Mouse (Mus musculus) liver, embryonic 14.5 days (tissue): ENCODE measurements around the gene Lzts2. TPM values are rescaled to one million over a fixed set of nuclear protein-coding genes. Genes with fewer than 3 reads are reported as not detected.
A peak's percentile ranks its signal among the peaks of the same experiment; 100 is the strongest.

Experiments
- ATAC-seq: fragments of 200-750 bp; cut with Nextera tagmentation; 2 replicates; pipeline ENCODE4 v1.8.0; 2017; ENCODE audit warnings: moderate number of reproducible peaks, mild to moderate bottlenecking, moderate library complexity; ENCODE audit not compliant: insufficient read depth
- DNase-seq, 3 experiments: peaks; one replicate each; pipeline ENCODE4 v3.0.0-alpha.2; 2012 to 2013; ENCODE audit warnings: low read depth in 3 of 3, low spot score in 3 of 3
- H3K27ac ChIP-seq: fragments of 300-500 bp; sonication (generic); 2 replicates; pipeline ENCODE4 v1.5.1; 2014; ENCODE audit warnings: moderate library complexity, mild to moderate bottlenecking, control low read depth, inconsistent platforms
- H3K27me3 ChIP-seq: fragments of 300-500 bp; sonication (generic); 2 replicates; pipeline ENCODE4 v1.6.1; 2014; ENCODE audit warnings: mild to moderate bottlenecking, low read length, moderate library complexity; ENCODE audit not compliant: control insufficient read depth, insufficient read depth
- H3K36me3 ChIP-seq: fragments of 300-500 bp; sonication (generic); replicated peaks from 2 replicates; pipeline ENCODE4 v1.6.1; 2014; ENCODE audit warnings: low read depth; ENCODE audit not compliant: control insufficient read depth, insufficient read depth
- H3K4me1 ChIP-seq, 2 experiments: fragments of 200-500 bp in 1 of 2; fragments of 300-500 bp in 1 of 2; sonication (generic) in 1 of 2; replicated peaks; 2 replicates each; pipeline ENCODE4 v1.6.1; 2012 to 2014; ENCODE audit warnings: antibody characterized with exemption in 1 of 2, inconsistent platforms in 1 of 2, low read length in 1 of 2; ENCODE audit not compliant: control insufficient read depth in 2 of 2, insufficient read depth in 2 of 2
- H3K4me2 ChIP-seq: fragments of 300-500 bp; sonication (generic); 2 replicates; pipeline ENCODE4 v1.6.1; 2014; ENCODE audit warnings: low read depth, mild to moderate bottlenecking, control low read depth, moderate library complexity
- H3K4me3 ChIP-seq, 2 experiments: fragments of 200-500 bp in 1 of 2; fragments of 300-500 bp in 1 of 2; sonication (generic) in 1 of 2; 2 replicates each; pipeline ENCODE4 v1.5.1; 2012 to 2014; ENCODE audit warnings: low read depth in 2 of 2, low read length in 2 of 2, mild to moderate bottlenecking in 2 of 2, control low read depth in 1 of 2, inconsistent platforms in 1 of 2, moderate library complexity in 1 of 2; ENCODE audit not compliant: insufficient read depth in 1 of 2
- H3K9ac ChIP-seq: fragments of 300-500 bp; sonication (generic); replicated peaks from 2 replicates; pipeline ENCODE4 v1.6.1; 2014; ENCODE audit warnings: mild to moderate bottlenecking, control low read depth, moderate library complexity
- H3K9me3 ChIP-seq: fragments of 300-500 bp; sonication (generic); 2 replicates; pipeline ENCODE4 v1.6.1; 2016; ENCODE audit warnings: low read length, mixed read lengths; ENCODE audit not compliant: control insufficient read depth
- CTCF ChIP-seq: IDR thresholded peaks from 2 replicates; pipeline ENCODE4 v1.5.1; 2016; ENCODE audit warnings: antibody characterized with exemption, low read depth, control low read depth
- EP300 ChIP-seq: IDR thresholded peaks from 2 replicates; pipeline ENCODE4 v1.6.1; 2016; ENCODE audit warnings: antibody characterized with exemption, low read depth
- WGBS: fragments of 180-500 bp; shearing (Covaris S2); extraction: QIAGEN DNeasy Blood & Tissue Kit; methylation state at CpG from one replicate; pipeline ENCODE4 v1.1.7; 2014; ENCODE audit not compliant: insufficient replicate concordance; 5-methylcytosine and 5-hydroxymethylcytosine counted together
- polyA plus RNA-seq, 2 experiments: library from polyadenylated mRNA; depleted of rRNA in 1 of 2; stranded (reverse) in 1 of 2; unstranded in 1 of 2; fragments of >200 nt; fragmentation: Nextera tagmentation in 1 of 2; extraction: Ambion mirVana in 1 of 2; gene quantifications; 2 replicates each; pipeline versions ENCODE4 v1.2.1 to v1.2.3; 2012 to 2014

Lzts2 gene
- 4.8 and 6.2 TPM in 2 replicates for polyA plus RNA-seq (2012; rRNA removed)
- 3.7 and 6.0 TPM in 2 replicates for polyA plus RNA-seq (2014; fragmentation: Nextera tagmentation; extraction: Ambion mirVana)

DNA sequence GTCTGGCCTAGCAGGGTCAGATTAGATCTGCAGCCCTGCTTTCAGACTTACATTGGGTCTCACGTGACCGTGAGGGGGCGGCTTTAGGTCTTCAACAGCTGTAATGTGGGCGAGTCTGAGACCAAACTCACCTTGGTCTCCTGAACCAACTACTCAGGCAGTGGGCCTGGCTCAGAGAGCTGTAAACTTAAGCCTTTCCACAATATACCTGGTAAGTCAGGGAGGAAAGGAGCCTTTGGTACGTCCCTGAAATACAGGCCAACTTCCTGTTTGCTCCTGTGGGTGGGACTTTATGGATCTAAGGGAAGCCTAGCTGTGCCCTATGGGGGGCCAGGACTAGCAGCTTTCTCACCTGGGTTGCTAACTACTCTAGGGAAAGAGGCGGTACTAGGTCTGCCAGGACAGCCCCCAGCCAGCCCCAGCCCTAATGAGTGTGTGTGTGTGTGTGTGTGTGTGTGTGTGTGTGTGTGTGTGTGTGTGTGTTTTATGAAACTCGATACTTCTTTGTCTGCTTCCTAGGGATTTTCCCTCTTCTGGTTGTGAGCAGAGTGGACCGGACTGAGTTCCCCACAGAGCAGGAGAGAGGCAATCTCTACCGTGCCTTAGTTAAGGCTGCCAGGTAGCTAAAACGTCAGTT lies at the start of gene Lzts2:
Gene Lzts2 (plus strand): TSS at position 80 of the 637 bp plus-strand sequence.
- H3K4me2 ChIP-seq = peak within 1 kb of the TSS; percentile 90
- H3K27ac ChIP-seq = no peak within 1 kb of the TSS; the same call in 1 of the 2 replicates
- no peak for DNase-seq
- H3K27me3 ChIP-seq = peaks cover 2% of the 10 kb centered on the region; the same call in 1 of the 2 replicates
- ATAC-seq = peak; percentile 24
- H3K9me3 ChIP-seq = no peaks in the 10 kb centered on the region
- H3K4me3 ChIP-seq = peak within 1 kb of the TSS; percentile 63 to 73
- H3K9ac ChIP-seq = peak within 1 kb of the TSS; percentile 58
- H3K36me3 ChIP-seq = peaks cover 2% of the 10 kb centered on the region
- TF ChIP-seq EP300 = no peak
- TF ChIP-seq CTCF = no peak
- 7% methylated on average over 10 of the region's 10 CpGs for WGBS
- peaks cover 3 to 20% of the 10 kb centered on the region in 2 experiments; a peak in 3 of 4 replicates for H3K4me1 ChIP-seq

DNA sequence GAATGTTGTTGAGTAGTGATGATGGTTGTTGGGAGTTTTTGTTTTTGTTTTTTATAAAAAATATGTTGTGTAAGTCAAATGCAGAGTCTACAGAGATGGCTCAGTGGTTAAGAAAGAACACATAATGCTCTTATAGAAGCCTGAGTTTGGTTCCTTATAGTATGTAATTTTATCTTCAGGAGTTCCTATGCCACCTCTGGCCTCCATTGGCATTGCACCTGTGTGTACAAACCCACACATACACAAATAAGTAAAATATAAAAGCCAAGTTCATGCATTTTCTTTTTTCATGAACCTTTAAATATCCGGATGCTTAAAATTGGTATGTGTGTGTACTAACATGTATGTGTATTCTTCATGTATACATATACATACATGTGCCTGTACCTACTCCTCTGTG lies 48.2 kb upstream of the Lzts2 start:
- no peaks in the 10 kb centered on the region for H3K27me3 ChIP-seq
- 71% methylated on average over 1 of the region's 1 CpGs for WGBS

GRCm38 (mm10) chr19:44968329-44968728 lies 45.9 kb upstream of the Lzts2 start:
- DNase-seq = no peak
- TF ChIP-seq EP300 (no peak), CTCF (no peak)
- H3K4me2 ChIP-seq = no peak overlapping the region
- H3K27me3 ChIP-seq = no peaks in the 10 kb centered on the region
- no peaks in the 10 kb centered on the region for H3K4me1 ChIP-seq
- peaks cover 59% of the 10 kb centered on the region for H3K36me3 ChIP-seq
- ATAC-seq = no peak
- no peaks in the 10 kb centered on the region for H3K9me3 ChIP-seq
- 70% methylated on average over 3 of the region's 3 CpGs for whole genome bisulfite sequencing
- no peak overlapping the region for H3K4me3 ChIP-seq
- H3K9ac ChIP-seq = no peak overlapping the region
- H3K27ac ChIP-seq = no peak overlapping the region

More for the DNA sequence above, 48.2 kb upstream of the Lzts2 start:
- DNase-seq = no peak
- Histone ChIP-seq H3K4me2 (no peak overlapping the region), H3K9ac (no peak overlapping the region), H3K36me3 (peaks cover 58% of the 10 kb centered on the region), H3K4me1 (no peaks in the 10 kb centered on the region), H3K4me3 (no peak overlapping the region), H3K9me3 (no peaks in the 10 kb centered on the region), H3K27ac (no peak overlapping the region)
- no peak for TF ChIP-seq EP300
- no peak for TF ChIP-seq CTCF
- ATAC-seq = no peak

DNA sequence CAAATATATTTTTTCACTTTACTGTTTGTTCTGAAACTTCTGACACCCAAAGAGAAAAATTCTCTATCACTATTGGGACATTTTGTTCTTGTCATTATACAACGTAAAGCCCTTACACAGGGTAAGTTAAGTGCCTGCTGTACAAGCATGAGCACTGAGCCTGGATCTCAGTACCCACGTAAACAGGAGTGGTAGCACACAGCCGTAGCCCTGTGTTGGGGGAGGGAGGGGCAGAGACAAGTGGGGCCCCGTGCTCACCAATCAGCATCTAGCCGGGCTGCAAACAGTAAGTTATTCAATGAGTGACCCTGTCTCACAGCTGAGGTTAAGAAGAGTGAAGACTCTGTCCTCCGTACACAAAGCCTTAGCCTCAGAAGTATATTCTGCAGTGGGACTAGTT lies 37.6 kb upstream of the Lzts2 start:
- no peak for TF ChIP-seq CTCF
- no peak for TF ChIP-seq EP300
- 79% methylated on average over 6 of the region's 6 CpGs for WGBS
- no peaks in the 10 kb centered on the region for H3K9me3 ChIP-seq
- H3K9ac ChIP-seq = no peak overlapping the region
- no peak overlapping the region for H3K4me2 ChIP-seq
- H3K27me3 ChIP-seq = no peaks in the 10 kb centered on the region
- ATAC-seq = no peak
- no peak overlapping the region for H3K27ac ChIP-seq
- H3K4me3 ChIP-seq = no peak overlapping the region
- no peaks in the 10 kb centered on the region for H3K4me1 ChIP-seq
- DNase-seq = no peak
- H3K36me3 ChIP-seq = peaks cover 74% of the 10 kb centered on the region

GRCm38 (mm10) chr19:44977148-44977547 lies 37.1 kb upstream of the Lzts2 start:
- Histone ChIP-seq H3K4me3 (no peak overlapping the region), H3K27me3 (no peaks in the 10 kb centered on the region), H3K36me3 (peaks cover 72% of the 10 kb centered on the region), H3K27ac (no peak overlapping the region), H3K9me3 (no peaks in the 10 kb centered on the region), H3K4me2 (no peak overlapping the region), H3K4me1 (no peaks in the 10 kb centered on the region), H3K9ac (no peak overlapping the region)
- WGBS = 85% methylated on average over 6 of the region's 6 CpGs
- DNase-seq (no peak), ATAC-seq (no peak)
- no peak for TF ChIP-seq CTCF
- no peak for TF ChIP-seq EP300
